Mouse (Mus musculus) hindbrain, embryonic 10.5 days (tissue): Measurements from ENCODE around the gene Aph1a. TPM values are rescaled to one million over a fixed set of nuclear protein-coding genes. Genes with fewer than 3 reads are reported as not detected.
"Not testable (repeated sequence)": the region's sequence is repeated elsewhere in the genome, so short reads cannot be mapped to it uniquely, and the experiment has no call there.

Experiments used
- DNase-seq: peaks from one replicate; pipeline ENCODE4 v3.0.0-alpha.2; 2017; ENCODE audit warnings: low spot score
- H3K27ac ChIP-seq: fragments of 300-500 bp; sonication (generic); 2 replicates; pipeline ENCODE4 v1.5.1; 2016; ENCODE audit warnings: mild to moderate bottlenecking, moderate library complexity
- H3K27me3 ChIP-seq: fragments of 300-500 bp; sonication (generic); 2 replicates; pipeline ENCODE4 v1.6.1; 2016; ENCODE audit warnings: mild to moderate bottlenecking; ENCODE audit not compliant: poor library complexity, insufficient read depth, severe bottlenecking
- H3K36me3 ChIP-seq: fragments of 300-500 bp; sonication (generic); 2 replicates; pipeline ENCODE4 v1.6.1; 2016; ENCODE audit warnings: mild to moderate bottlenecking, moderate library complexity
- H3K4me1 ChIP-seq: fragments of 300-500 bp; sonication (generic); replicated peaks from 2 replicates; pipeline ENCODE4 v1.6.1; 2016; ENCODE audit warnings: mild to moderate bottlenecking
- H3K4me3 ChIP-seq: fragments of 300-500 bp; sonication (generic); 2 replicates; pipeline ENCODE4 v1.5.1; 2016; ENCODE audit warnings: mild to moderate bottlenecking, moderate library complexity
- H3K9me3 ChIP-seq: fragments of 300-500 bp; sonication (generic); 2 replicates; pipeline ENCODE4 v1.6.1; 2016; ENCODE audit warnings: mild to moderate bottlenecking, moderate library complexity
- WGBS: fragments of 180-500 bp; shearing (Covaris S2); methylation state at CpG from one replicate; pipeline ENCODE4 v1.1.7; 2016; 5-methylcytosine and 5-hydroxymethylcytosine counted together
- polyA plus RNA-seq: library from polyadenylated mRNA; unstranded; fragments of >200 nt; fragmentation: Nextera tagmentation; extraction: Ambion mirVana; gene quantifications from 2 replicates; pipeline ENCODE4 v1.2.1, GENCODE M21; 2016

Gene Aph1a
- polyA plus RNA-seq, 1 experiment from 2014 or later, result 35.8 TPM

DNA sequence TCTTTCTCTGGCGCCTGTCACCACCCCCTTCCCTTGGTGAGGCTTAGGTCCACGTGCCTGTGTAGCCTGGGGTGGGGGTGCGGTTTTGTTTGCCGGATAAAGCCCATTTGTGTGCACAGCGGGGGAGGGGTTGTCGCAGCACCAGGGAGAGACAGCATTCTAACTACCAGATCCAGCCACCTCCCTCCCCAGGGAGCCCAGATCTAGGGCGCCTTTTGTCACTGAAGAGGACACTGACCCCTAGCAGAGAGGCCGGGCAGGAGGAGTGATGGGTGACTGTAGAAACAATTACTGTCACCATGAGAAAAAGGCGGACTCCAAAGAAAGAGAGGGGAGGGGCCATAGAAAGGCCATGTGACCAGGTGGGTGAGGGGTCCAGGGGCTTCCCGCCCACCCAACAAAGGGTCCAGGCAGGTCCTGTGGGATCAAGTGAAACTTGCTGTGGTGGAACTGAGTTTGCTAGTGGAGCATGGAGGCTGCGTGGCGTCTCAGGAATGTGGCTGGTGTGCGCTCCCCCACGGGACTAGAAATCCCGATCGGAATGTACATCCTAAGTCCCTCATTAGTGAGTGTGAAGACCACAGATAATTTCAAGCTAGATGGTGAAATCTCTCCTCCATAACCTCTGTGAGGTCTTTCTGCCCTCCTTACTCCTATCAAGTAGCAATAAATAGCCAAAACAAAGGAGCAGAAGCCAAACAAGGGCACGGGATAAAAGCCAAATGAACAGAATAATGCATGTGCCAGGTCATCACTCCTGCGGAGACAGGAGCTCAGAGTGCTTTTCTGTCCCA is 11.6 kb downstream of the Aph1a start:
- Histone ChIP-seq H3K4me1 (peaks cover 66% of the 10 kb centered on the region), H3K27me3 (peaks cover 11% of the 10 kb centered on the region; the same call in 1 of the 2 replicates), H3K4me3 (peak overlapping the region; percentile 57), H3K36me3 (peaks cover 5% of the 10 kb centered on the region; the same call in 1 of the 2 replicates), H3K9me3 (no peaks in the 10 kb centered on the region), H3K27ac (peak overlapping the region; percentile 92)
- whole genome bisulfite sequencing, result under 1% methylated on average over 18 of the region's 18 CpGs
- DNase-seq, result peak; percentile 82

GRCm38 (mm10) chr3:95905940-95906492 is 12.2 kb downstream of the Aph1a start:
- peaks cover 64% of the 10 kb centered on the region for H3K4me1 ChIP-seq
- H3K9me3 ChIP-seq, result no peaks in the 10 kb centered on the region
- H3K27ac ChIP-seq, result peak overlapping the region; percentile 92
- H3K4me3 ChIP-seq, result peak overlapping the region; percentile 57
- peaks cover 3% of the 10 kb centered on the region; the same call in 1 of the 2 replicates for H3K36me3 ChIP-seq
- peaks cover 11% of the 10 kb centered on the region; the same call in 1 of the 2 replicates for H3K27me3 ChIP-seq
- peak; percentile 63 for DNase-seq
- WGBS, result 0% methylated on average over 12 of the region's 12 CpGs

GRCm38 (mm10) chr3:95906860-95907259 is 13.1 kb downstream of the Aph1a start:
- peaks cover 56% of the 10 kb centered on the region for H3K4me1 ChIP-seq
- under 1% methylated on average over 12 of the region's 12 CpGs for WGBS
- H3K9me3 ChIP-seq, result no peaks in the 10 kb centered on the region
- DNase-seq, result peak; percentile 68
- H3K27me3 ChIP-seq, result peaks cover 11% of the 10 kb centered on the region; the same call in 1 of the 2 replicates
- H3K27ac ChIP-seq, result no peak overlapping the region; the same call in 1 of the 2 replicates
- H3K36me3 ChIP-seq, result no peaks in the 10 kb centered on the region; the same call in 1 of the 2 replicates
- H3K4me3 ChIP-seq, result peak overlapping the region; percentile 57

GRCm38 (mm10) chr3:95907613-95908012 is 13.8 kb downstream of the Aph1a start:
- Histone ChIP-seq H3K9me3 (no peaks in the 10 kb centered on the region), H3K36me3 (no peaks in the 10 kb centered on the region), H3K27ac (no peak overlapping the region), H3K4me3 (no peak overlapping the region), H3K27me3 (peaks cover 11% of the 10 kb centered on the region; the same call in 1 of the 2 replicates), H3K4me1 (peaks cover 48% of the 10 kb centered on the region)
- no peak for DNase-seq
- 53% methylated on average over 4 of the region's 4 CpGs for WGBS

- Histone ChIP-seq H3K4me1 (no peaks in the 10 kb centered on the region; the same call in 1 of the 2 replicates), H3K27me3 (no peaks in the 10 kb centered on the region), H3K4me3 (no peak overlapping the region), H3K27ac (no peak overlapping the region), H3K36me3 (no peaks in the 10 kb centered on the region), H3K9me3 (no peaks in the 10 kb centered on the region)
- no peak for DNase-seq
- WGBS, result 97% methylated on average over 4 of the region's 4 CpGs
These were observed 20.9 kb downstream of the Aph1a start for GRCm38 (mm10) chr3:95914706-95915105.

GRCm38 (mm10) chr3:95916760-95917159 is 23.0 kb downstream of the Aph1a start:
- no peaks in the 10 kb centered on the region for H3K27me3 ChIP-seq
- WGBS, result 85% methylated on average over 7 of the region's 7 CpGs

DNA sequence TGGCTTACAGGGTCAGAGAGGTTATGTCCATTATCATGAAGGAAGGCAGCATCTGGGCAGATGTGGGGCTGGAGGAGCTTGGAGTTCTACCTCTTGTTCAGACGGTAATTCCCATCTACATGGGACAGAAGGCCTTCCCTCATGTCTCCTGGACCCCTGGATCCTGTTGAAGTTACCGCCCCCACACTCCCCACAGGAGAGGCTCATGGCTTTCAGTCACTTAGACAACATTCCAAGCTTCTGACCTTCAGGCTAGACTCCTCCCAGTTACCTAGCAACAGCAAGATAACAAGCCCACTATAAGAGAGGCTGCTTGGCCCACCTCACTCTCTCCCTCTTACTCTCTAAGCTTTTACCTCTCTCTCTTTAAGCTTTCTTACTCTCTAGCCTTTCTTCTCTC is 26.8 kb downstream of the Aph1a start:
- not testable (repeated sequence) for H3K27ac ChIP-seq, H3K4me1 ChIP-seq, H3K9me3 ChIP-seq, H3K4me3 ChIP-seq, DNase-seq, H3K36me3 ChIP-seq, H3K27me3 ChIP-seq
- WGBS, result 68% methylated on average over 2 of the region's 2 CpGs

More at GRCm38 (mm10) chr3:95916760-95917159, 23.0 kb downstream of the Aph1a start:
- peaks cover 4% of the 10 kb centered on the region; the same call in 1 of the 2 replicates for H3K4me1 ChIP-seq
- H3K9me3 ChIP-seq, result no peaks in the 10 kb centered on the region
- H3K36me3 ChIP-seq, result no peaks in the 10 kb centered on the region
- H3K4me3 ChIP-seq, result no peak overlapping the region
- H3K27ac ChIP-seq, result no peak overlapping the region
- no peak for DNase-seq

- 95% methylated on average over 7 of the region's 7 CpGs for WGBS
These were observed 29.7 kb downstream of the Aph1a start for GRCm38 (mm10) chr3:95923429-95923828.

DNA sequence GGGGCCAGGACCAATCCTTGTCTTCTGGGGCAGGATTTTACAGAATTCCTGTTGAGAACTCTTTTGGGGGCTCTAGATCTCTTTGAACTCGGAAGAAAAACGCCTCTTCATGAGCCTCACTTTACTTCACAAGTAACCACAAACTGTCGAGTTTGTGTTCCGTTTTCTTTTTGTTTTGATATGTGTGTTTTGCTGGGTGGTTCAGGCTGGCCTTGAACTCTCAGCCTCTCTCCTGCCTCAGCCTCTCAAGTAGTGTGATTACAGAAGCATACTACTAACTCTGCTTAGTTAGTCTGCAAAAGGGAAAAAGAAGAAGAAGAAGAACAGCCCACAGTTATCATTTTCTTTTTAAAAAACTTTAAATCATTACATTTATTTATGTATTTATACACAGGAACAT is 30.4 kb downstream of the Aph1a start:
- no peaks in the 10 kb centered on the region for H3K27me3 ChIP-seq
- no peak overlapping the region for H3K27ac ChIP-seq
- WGBS, result 77% methylated on average over 4 of the region's 4 CpGs
- H3K4me3 ChIP-seq, result no peak overlapping the region
- H3K4me1 ChIP-seq, result peaks cover 4% of the 10 kb centered on the region; the same call in 1 of the 2 replicates
- no peak for DNase-seq
- H3K9me3 ChIP-seq, result no peaks in the 10 kb centered on the region
- no peaks in the 10 kb centered on the region for H3K36me3 ChIP-seq

More at GRCm38 (mm10) chr3:95923429-95923828, 29.7 kb downstream of the Aph1a start:
- not testable (repeated sequence) for DNase-seq, H3K27me3 ChIP-seq, H3K4me3 ChIP-seq, H3K36me3 ChIP-seq, H3K27ac ChIP-seq, H3K4me1 ChIP-seq, H3K9me3 ChIP-seq

- DNase-seq, result no peak
- Histone ChIP-seq H3K9me3 (no peaks in the 10 kb centered on the region), H3K4me1 (peaks cover 4% of the 10 kb centered on the region; the same call in 1 of the 2 replicates), H3K36me3 (no peaks in the 10 kb centered on the region), H3K27ac (no peak overlapping the region), H3K27me3 (no peaks in the 10 kb centered on the region), H3K4me3 (no peak overlapping the region)
- 81% methylated on average over 5 of the region's 5 CpGs for whole genome bisulfite sequencing
These were observed 31.3 kb downstream of the Aph1a start for GRCm38 (mm10) chr3:95925087-95925486.

- Histone ChIP-seq H3K9me3 (no peaks in the 10 kb centered on the region), H3K36me3 (peaks cover 12% of the 10 kb centered on the region), H3K4me1 (peaks cover 22% of the 10 kb centered on the region), H3K27ac (peak overlapping the region; percentile 99), H3K27me3 (no peaks in the 10 kb centered on the region), H3K4me3 (peak overlapping the region; percentile 97)
- DNase-seq, result no peak
- 77% methylated on average over 6 of the region's 6 CpGs for WGBS
These were observed 34.5 kb downstream of the Aph1a start for GRCm38 (mm10) chr3:95928261-95928657.

- Histone ChIP-seq H3K9me3 (no peaks in the 10 kb centered on the region), H3K27ac (peak within 1 kb of the TSS; percentile 99), H3K4me1 (peaks cover 22% of the 10 kb centered on the region), H3K27me3 (no peaks in the 10 kb centered on the region), H3K36me3 (peaks cover 19% of the 10 kb centered on the region), H3K4me3 (peak within 1 kb of the TSS; percentile 97)
- peak; percentile 95 for DNase-seq
- under 1% methylated on average over 49 of the region's 49 CpGs for WGBS
These were observed 35.1 kb downstream of the Aph1a start, which contains the start of gene Anp32e for GRCm38 (mm10) chr3:95928658-95929503. Gene Anp32e (plus strand): TSS chr3:95929246.
